Mouse (Mus musculus) liver, postnatal 0 days (tissue): ENCODE measurements around the gene Gm28038. TPM values are rescaled to one million over a fixed set of nuclear protein-coding genes. Genes with fewer than 3 reads are reported as not detected.

Experiments
- ATAC-seq: fragments of 200-750 bp; cut with Nextera tagmentation; 2 replicates; pipeline ENCODE4 v1.8.0; 2017; ENCODE audit warnings: mild to moderate bottlenecking, moderate library complexity
- DNase-seq: peaks from one replicate; pipeline ENCODE4 v3.0.0-alpha.2; 2016
- H3K27ac ChIP-seq: fragments of 300-500 bp; sonication (generic); 2 replicates; pipeline ENCODE4 v1.5.1; 2014; ENCODE audit warnings: antibody characterized with exemption, moderate library complexity, mild to moderate bottlenecking, low read depth
- H3K27me3 ChIP-seq: fragments of 300-500 bp; sonication (generic); 2 replicates; pipeline ENCODE4 v1.6.1; 2014; ENCODE audit warnings: low read length, control low read depth, mixed read lengths; ENCODE audit not compliant: insufficient read depth
- H3K36me3 ChIP-seq: fragments of 300-500 bp; sonication (generic); replicated peaks from 2 replicates; pipeline ENCODE4 v1.6.1; 2014; ENCODE audit warnings: mild to moderate bottlenecking, control low read depth, low read length, moderate library complexity, mixed read lengths; ENCODE audit not compliant: insufficient read depth
- H3K4me1 ChIP-seq: fragments of 300-500 bp; sonication (generic); 2 replicates; pipeline ENCODE4 v1.6.1; 2014; ENCODE audit warnings: antibody characterized with exemption, mild to moderate bottlenecking, control low read depth; ENCODE audit not compliant: insufficient read depth
- H3K4me2 ChIP-seq: fragments of 300-500 bp; sonication (generic); 2 replicates; pipeline ENCODE4 v1.6.1; 2014; ENCODE audit warnings: low read depth, mild to moderate bottlenecking, low read length, moderate library complexity, mixed read lengths
- H3K4me3 ChIP-seq: fragments of 300-500 bp; sonication (generic); 2 replicates; pipeline ENCODE4 v1.5.1; 2014; ENCODE audit warnings: low read depth, low read length
- H3K9ac ChIP-seq: fragments of 300-500 bp; sonication (generic); replicated peaks from 2 replicates; pipeline ENCODE4 v1.6.1; 2014; ENCODE audit warnings: mild to moderate bottlenecking, moderate library complexity
- H3K9me3 ChIP-seq: fragments of 300-500 bp; sonication (generic); 2 replicates; pipeline ENCODE4 v1.6.1; 2016; ENCODE audit warnings: mild to moderate bottlenecking, control low read depth, low read length, mixed read lengths
- CTCF ChIP-seq: sonication (generic); IDR thresholded peaks from 2 replicates; pipeline ENCODE4 v1.5.1; 2016; ENCODE audit warnings: antibody characterized with exemption, low read depth
- EP300 ChIP-seq: IDR thresholded peaks from 2 replicates; pipeline ENCODE4 v1.6.1; 2016; ENCODE audit warnings: antibody characterized with exemption, low read depth, mild to moderate bottlenecking
- WGBS: fragments of 180-500 bp; shearing (Covaris S2); extraction: QIAGEN DNeasy Blood & Tissue Kit; methylation state at CpG from one replicate; pipeline ENCODE4 v1.1.7; 2014; ENCODE audit not compliant: insufficient replicate concordance; 5-methylcytosine and 5-hydroxymethylcytosine counted together
- polyA plus RNA-seq: library from polyadenylated mRNA; unstranded; fragments of >200 nt; fragmentation: Nextera tagmentation; extraction: Ambion mirVana; gene quantifications from 2 replicates; pipeline ENCODE4 v1.2.1, GENCODE M21; 2015

The Gm28038 gene
- polyA plus RNA-seq, 1 experiment from 2014 or later, result not detected

- WGBS, result 83% methylated on average over 3 of the region's 3 CpGs
- no peaks in the 10 kb centered on the region for H3K27me3 ChIP-seq
- H3K9me3 ChIP-seq, result no peaks in the 10 kb centered on the region
- ATAC-seq (no peak), DNase-seq (no peak)
- TF ChIP-seq EP300 (no peak), CTCF (peak; percentile 44)
- no peaks in the 10 kb centered on the region for H3K4me1 ChIP-seq
- no peak overlapping the region for H3K9ac ChIP-seq
- no peak overlapping the region for H3K4me3 ChIP-seq
- no peak overlapping the region for H3K27ac ChIP-seq
- no peak overlapping the region for H3K4me2 ChIP-seq
- peaks cover 42% of the 10 kb centered on the region for H3K36me3 ChIP-seq
Observed at GRCm38 (mm10) chr2:30299525-30299924, 18.7 kb downstream of the Gm28038 start.

GRCm38 (mm10) chr2:30299966-30300365 lies 19.1 kb downstream of the Gm28038 start:
- TF ChIP-seq CTCF, result no peak
- no peak for TF ChIP-seq EP300
- WGBS, result 83% methylated on average over 5 of the region's 5 CpGs
- no peak overlapping the region for H3K4me3 ChIP-seq
- H3K4me2 ChIP-seq, result no peak overlapping the region
- no peaks in the 10 kb centered on the region for H3K27me3 ChIP-seq
- H3K9ac ChIP-seq, result no peak overlapping the region
- ATAC-seq (no peak), DNase-seq (no peak)
- no peaks in the 10 kb centered on the region for H3K9me3 ChIP-seq
- H3K4me1 ChIP-seq, result no peaks in the 10 kb centered on the region
- peaks cover 46% of the 10 kb centered on the region for H3K36me3 ChIP-seq
- no peak overlapping the region for H3K27ac ChIP-seq

- Histone ChIP-seq H3K4me3 (no peak overlapping the region), H3K4me1 (no peaks in the 10 kb centered on the region), H3K27me3 (no peaks in the 10 kb centered on the region), H3K27ac (no peak overlapping the region), H3K4me2 (no peak overlapping the region), H3K36me3 (peaks cover 74% of the 10 kb centered on the region), H3K9me3 (no peaks in the 10 kb centered on the region), H3K9ac (no peak overlapping the region)
- DNase-seq, result no peak
- TF ChIP-seq CTCF (no peak), EP300 (no peak)
- ATAC-seq, result no peak
- 74% methylated on average over 7 of the region's 7 CpGs for WGBS
Observed at GRCm38 (mm10) chr2:30306087-30306486, 25.2 kb downstream of the Gm28038 start.

- Histone ChIP-seq H3K4me3 (no peak overlapping the region), H3K4me2 (no peak overlapping the region), H3K36me3 (peaks cover 80% of the 10 kb centered on the region), H3K4me1 (no peaks in the 10 kb centered on the region), H3K9ac (no peak overlapping the region), H3K9me3 (no peaks in the 10 kb centered on the region), H3K27me3 (no peaks in the 10 kb centered on the region), H3K27ac (no peak overlapping the region)
- ATAC-seq (peak; percentile 44; the same call in 1 of the 2 replicates), DNase-seq (no peak)
- WGBS, result 55% methylated on average over 3 of the region's 3 CpGs
- no peak for TF ChIP-seq CTCF
- TF ChIP-seq EP300, result peak; percentile 65; the same call in 1 of the 2 replicates
Observed at GRCm38 (mm10) chr2:30309351-30309750, 28.5 kb downstream of the Gm28038 start.

- H3K36me3 ChIP-seq, result peaks cover 77% of the 10 kb centered on the region
- DNase-seq, result no peak
Observed at GRCm38 (mm10) chr2:30311481-30311880, 30.6 kb downstream of the Gm28038 start.

GRCm38 (mm10) chr2:30316136-30316535 lies 35.3 kb downstream of the Gm28038 start:
- ATAC-seq (no peak), DNase-seq (no peak)
- Histone ChIP-seq H3K4me3 (no peak overlapping the region), H3K36me3 (peaks cover 59% of the 10 kb centered on the region), H3K9ac (no peak overlapping the region), H3K4me1 (no peaks in the 10 kb centered on the region), H3K27ac (no peak overlapping the region), H3K9me3 (no peaks in the 10 kb centered on the region), H3K27me3 (no peaks in the 10 kb centered on the region), H3K4me2 (no peak overlapping the region)
- TF ChIP-seq CTCF (peak; percentile 39; the same call in 1 of the 2 replicates), EP300 (no peak)
- 90% methylated on average over 4 of the region's 4 CpGs for WGBS

More at GRCm38 (mm10) chr2:30311481-30311880, 30.6 kb downstream of the Gm28038 start:
- no peaks in the 10 kb centered on the region for H3K9me3 ChIP-seq
- H3K4me2 ChIP-seq, result no peak overlapping the region
- no peak overlapping the region for H3K9ac ChIP-seq
- no peaks in the 10 kb centered on the region for H3K27me3 ChIP-seq
- no peak overlapping the region for H3K27ac ChIP-seq
- no peaks in the 10 kb centered on the region for H3K4me1 ChIP-seq
- ATAC-seq, result no peak
- WGBS, result 90% methylated on average over 2 of the region's 2 CpGs
- H3K4me3 ChIP-seq, result no peak overlapping the region
- TF ChIP-seq CTCF (no peak), EP300 (no peak)

GRCm38 (mm10) chr2:30316955-30317354 lies 36.1 kb downstream of the Gm28038 start:
- no peak overlapping the region for H3K4me3 ChIP-seq
- no peaks in the 10 kb centered on the region for H3K9me3 ChIP-seq
- TF ChIP-seq EP300, result no peak
- TF ChIP-seq CTCF, result no peak
- H3K27ac ChIP-seq, result no peak overlapping the region
- H3K27me3 ChIP-seq, result no peaks in the 10 kb centered on the region
- H3K9ac ChIP-seq, result no peak overlapping the region
- WGBS, result 86% methylated on average over 5 of the region's 5 CpGs
- H3K4me1 ChIP-seq, result no peaks in the 10 kb centered on the region
- DNase-seq (no peak), ATAC-seq (no peak)
- no peak overlapping the region for H3K4me2 ChIP-seq
- peaks cover 58% of the 10 kb centered on the region for H3K36me3 ChIP-seq
